Mouse (Mus musculus) megakaryocyte, embryonic 14.5 days (primary cell): ENCODE results near the gene Nfkbie. TPM values are rescaled to one million over a fixed set of nuclear protein-coding genes. Genes with fewer than 3 reads are reported as not detected.

ENCODE experiments used
- H3K27me3 ChIP-seq: replicated peaks from 2 replicates; pipeline ENCODE3; 2012; ENCODE audit warnings: inconsistent platforms
- H3K36me3 ChIP-seq: replicated peaks from 2 replicates; pipeline ENCODE3; 2012; ENCODE audit warnings: low read length, inconsistent platforms, mixed read lengths
- H3K4me1 ChIP-seq: 2 replicates; pipeline ENCODE4 v1.6.1; 2012; ENCODE audit warnings: inconsistent platforms
- H3K4me3 ChIP-seq: replicated peaks from 2 replicates; pipeline ENCODE3; 2012; ENCODE audit warnings: moderate library complexity, mild to moderate bottlenecking, inconsistent platforms
- H3K9me3 ChIP-seq: 2 replicates; pipeline ENCODE4 v1.6.1; 2012; ENCODE audit warnings: inconsistent platforms
- FLI1 ChIP-seq: IDR thresholded peaks from 2 replicates; pipeline ENCODE4 v1.6.1; 2012; ENCODE audit warnings: low read length, inconsistent platforms, mixed read lengths
- GATA1 ChIP-seq: IDR thresholded peaks from 3 replicates; pipeline ENCODE4 v1.6.1; 2012; ENCODE audit warnings: mixed read lengths, low read length, inconsistent platforms, borderline replicate concordance
- polyA plus RNA-seq: library from polyadenylated mRNA; stranded (reverse); fragments of >175 nt; gene quantifications from 2 replicates; pipeline ENCODE4 v1.2.3, GENCODE M21; 2012; ENCODE audit warnings: low replicate concordance; ENCODE audit not compliant: insufficient read depth

The Nfkbie gene
- polyA plus RNA-seq, 1 experiment: 9.1 TPM

DNA sequence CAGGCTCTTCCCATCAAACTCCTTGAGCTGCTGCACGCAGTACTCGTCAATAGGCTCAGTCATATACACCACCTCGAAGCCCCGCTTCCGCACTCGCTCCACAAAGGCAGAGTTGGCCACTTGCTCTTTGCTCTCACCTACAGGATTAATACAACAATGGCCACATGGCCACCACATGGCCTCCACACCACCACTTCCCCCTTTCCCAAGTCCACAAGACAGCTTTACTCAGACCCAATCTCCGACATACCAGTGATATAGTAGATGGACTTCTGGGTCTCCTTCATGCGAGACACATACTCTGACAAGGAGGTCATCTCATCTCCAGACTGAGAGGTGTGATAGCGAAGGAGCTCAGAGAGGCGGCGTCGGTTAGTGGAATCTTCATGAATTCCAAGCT, 13.5 kb downstream of the Nfkbie start:
- H3K27me3 ChIP-seq: no peaks in the 10 kb centered on the region
- peaks cover 71% of the 10 kb centered on the region for H3K36me3 ChIP-seq
- no peak overlapping the region for H3K4me3 ChIP-seq
- no peaks in the 10 kb centered on the region for H3K9me3 ChIP-seq
- TF ChIP-seq GATA1 (no peak), FLI1 (no peak)
- peaks cover 64% of the 10 kb centered on the region for H3K4me1 ChIP-seq

DNA sequence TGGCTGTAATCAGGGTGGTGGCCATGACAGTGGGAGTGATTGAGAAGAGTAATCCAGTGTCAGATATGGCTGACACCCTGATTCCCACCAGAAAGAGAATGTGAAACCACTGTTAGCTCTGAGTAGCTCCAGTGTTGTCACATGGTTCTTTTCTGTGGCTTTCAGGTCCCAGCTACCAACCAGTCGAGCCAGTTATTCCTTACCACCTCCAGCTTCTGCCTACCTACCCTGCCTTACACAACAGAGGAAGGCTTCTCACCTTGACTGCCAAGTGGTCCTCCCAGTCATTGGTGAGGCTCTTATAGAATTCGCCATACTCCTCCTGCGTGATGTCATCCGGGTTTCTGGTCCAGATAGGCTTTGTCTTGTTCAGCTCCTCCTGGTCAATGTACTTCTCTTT, 14.5 kb downstream of the Nfkbie start:
- Histone ChIP-seq H3K9me3 (no peaks in the 10 kb centered on the region), H3K4me1 (peaks cover 64% of the 10 kb centered on the region), H3K36me3 (peaks cover 69% of the 10 kb centered on the region), H3K27me3 (no peaks in the 10 kb centered on the region), H3K4me3 (no peak overlapping the region)
- no peak for TF ChIP-seq FLI1
- no peak for TF ChIP-seq GATA1

GRCm38 (mm10) chr17:45572103-45573086, 16.9 kb downstream of the Nfkbie start:
- Histone ChIP-seq H3K9me3 (no peaks in the 10 kb centered on the region), H3K27me3 (no peaks in the 10 kb centered on the region), H3K4me3 (peak overlapping the region; percentile 98), H3K4me1 (peaks cover 47% of the 10 kb centered on the region), H3K36me3 (peaks cover 45% of the 10 kb centered on the region)
- TF ChIP-seq GATA1 (no peak), FLI1 (no peak)

- Histone ChIP-seq H3K36me3 (peaks cover 37% of the 10 kb centered on the region), H3K4me3 (peak within 1 kb of the TSS; percentile 98), H3K27me3 (no peaks in the 10 kb centered on the region), H3K9me3 (no peaks in the 10 kb centered on the region), H3K4me1 (peaks cover 41% of the 10 kb centered on the region)
- no peak for TF ChIP-seq FLI1
- TF ChIP-seq GATA1: no peak
Observed at GRCm38 (mm10) chr17:45573087-45573779, 17.7 kb downstream of the Nfkbie start, which contains the start of gene Hsp90ab1. Gene Hsp90ab1, minus strand, starts transcription at chr17:45573271.

GRCm38 (mm10) chr17:45573780-45574123, 18.2 kb downstream of the Nfkbie start:
- Histone ChIP-seq H3K27me3 (no peaks in the 10 kb centered on the region), H3K4me3 (peak overlapping the region; percentile 98), H3K36me3 (peaks cover 32% of the 10 kb centered on the region), H3K4me1 (peaks cover 38% of the 10 kb centered on the region), H3K9me3 (no peaks in the 10 kb centered on the region)
- TF ChIP-seq FLI1 (no peak), GATA1 (no peak)

DNA sequence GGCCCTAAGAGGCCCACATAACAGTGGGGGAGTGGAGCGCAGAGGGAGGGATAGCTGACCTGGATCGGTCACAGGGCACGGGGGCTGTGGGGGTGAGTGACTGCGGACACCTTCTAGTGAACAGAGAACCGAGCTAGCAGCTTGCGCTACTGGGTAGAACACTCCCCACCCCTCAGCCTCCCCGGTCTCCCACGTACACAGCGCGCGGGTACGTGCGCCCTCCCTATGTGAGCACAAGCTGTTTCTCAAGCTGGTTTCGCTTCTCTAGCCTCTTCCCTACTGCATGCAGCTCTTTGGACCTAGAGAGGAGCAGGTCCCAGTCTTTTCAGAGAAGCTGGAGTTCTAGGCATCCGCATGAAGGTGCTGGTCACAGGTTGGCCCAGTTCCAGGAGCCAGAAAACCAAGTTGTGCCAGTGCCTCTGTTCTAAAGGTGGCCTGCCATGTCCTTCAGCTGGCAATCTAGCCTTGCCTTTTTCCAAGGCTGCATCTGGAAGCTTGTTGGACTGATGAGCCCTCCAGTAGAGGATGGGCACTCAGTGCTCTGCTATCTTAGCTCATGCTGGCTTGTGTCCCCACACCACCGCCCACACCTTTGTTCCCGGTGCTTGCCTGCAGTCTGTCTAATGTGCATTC, 18.7 kb downstream of the Nfkbie start:
- no peak for TF ChIP-seq FLI1
- peaks cover 34% of the 10 kb centered on the region for H3K4me1 ChIP-seq

GRCm38 (mm10) chr17:45575123-45575897, 19.8 kb downstream of the Nfkbie start:
- no peaks in the 10 kb centered on the region for H3K27me3 ChIP-seq
- peaks cover 28% of the 10 kb centered on the region for H3K4me1 ChIP-seq
- TF ChIP-seq GATA1 (no peak), FLI1 (no peak)
- H3K36me3 ChIP-seq: peaks cover 16% of the 10 kb centered on the region
- H3K9me3 ChIP-seq: no peaks in the 10 kb centered on the region
- peak overlapping the region; percentile 42 for H3K4me3 ChIP-seq

More for the DNA sequence above, 18.7 kb downstream of the Nfkbie start:
- Histone ChIP-seq H3K36me3 (peaks cover 27% of the 10 kb centered on the region), H3K4me3 (peak overlapping the region; percentile 98), H3K27me3 (no peaks in the 10 kb centered on the region), H3K9me3 (no peaks in the 10 kb centered on the region)

DNA sequence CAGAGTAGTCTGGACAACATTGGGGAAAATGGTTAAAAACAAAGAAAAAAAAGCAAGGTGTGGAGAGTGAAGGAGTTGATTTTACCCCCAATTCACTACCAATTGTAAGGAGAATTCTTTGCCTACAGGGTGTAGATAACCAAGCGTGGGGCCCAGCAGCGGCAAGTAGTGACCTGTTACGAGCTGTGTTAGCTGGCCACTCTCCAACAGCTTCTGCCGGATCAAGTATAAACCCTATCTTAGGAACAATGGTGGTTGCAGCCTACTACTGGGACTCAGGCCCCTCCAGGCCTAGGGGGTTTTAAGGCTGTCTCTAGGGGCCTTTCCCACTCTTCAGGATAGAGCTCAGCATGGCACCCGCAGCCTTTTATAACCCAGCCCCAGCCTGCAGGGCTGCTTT, 22.7 kb downstream of the Nfkbie start:
- no peaks in the 10 kb centered on the region for H3K9me3 ChIP-seq
- no peak for TF ChIP-seq FLI1
- TF ChIP-seq GATA1: no peak
- H3K4me1 ChIP-seq: peaks cover 29% of the 10 kb centered on the region
- peaks cover under 1% of the 10 kb centered on the region for H3K27me3 ChIP-seq
- H3K36me3 ChIP-seq: no peaks in the 10 kb centered on the region
- no peak overlapping the region for H3K4me3 ChIP-seq

- TF ChIP-seq FLI1: no peak
- Histone ChIP-seq H3K4me1 (peaks cover 32% of the 10 kb centered on the region), H3K9me3 (no peaks in the 10 kb centered on the region), H3K4me3 (no peak overlapping the region), H3K27me3 (peaks cover 3% of the 10 kb centered on the region), H3K36me3 (no peaks in the 10 kb centered on the region)
Observed at GRCm38 (mm10) chr17:45578843-45579242, 23.3 kb downstream of the Nfkbie start.
